Mouse (Mus musculus): Measurements from ENCODE around the gene Lrp10.
A peak's percentile ranks its signal among the peaks of the same experiment; 100 is the strongest.

Lrp10 gene

GRCm38 (mm10) chr14:54433941-54434531, 29.9 kb upstream of the Lrp10 start:
- DNase-seq, result no peak

DNA sequence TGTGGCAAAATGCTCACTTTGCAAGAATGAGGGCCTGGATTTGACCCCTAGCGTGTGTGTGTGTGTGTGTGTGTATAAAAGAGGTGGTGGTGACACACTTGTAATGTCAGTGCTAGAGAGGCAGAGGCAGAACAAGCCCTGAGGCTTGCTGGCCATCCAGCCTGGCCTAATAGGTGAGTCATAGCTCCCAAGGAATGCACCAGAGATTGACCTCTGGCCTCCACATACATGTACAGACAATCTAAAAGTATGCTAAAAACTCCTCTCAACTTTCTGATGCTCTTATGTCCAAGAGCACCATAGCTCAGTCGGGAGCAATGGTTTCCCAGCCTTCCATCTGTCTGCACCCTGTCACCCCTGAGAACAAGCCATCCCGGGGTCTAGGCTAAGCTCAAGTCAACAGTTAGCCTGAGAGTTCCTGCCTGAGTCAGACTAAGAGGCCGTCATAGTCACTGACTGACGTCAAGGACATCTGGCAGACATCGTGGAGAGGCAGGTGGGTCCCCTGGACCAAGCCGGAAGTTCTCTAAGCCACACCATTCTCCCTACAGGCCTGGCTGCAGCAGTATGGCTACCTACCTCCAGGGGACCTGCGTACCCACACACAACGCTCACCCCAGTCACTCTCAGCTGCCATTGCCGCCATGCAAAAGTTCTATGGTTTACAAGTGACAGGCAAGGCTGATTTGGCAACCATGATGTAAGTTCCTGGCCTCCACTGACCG, 28.6 kb upstream of the Lrp10 start:
- no peak for DNase-seq

- DNase-seq, result no peak
These were observed 24.8 kb upstream of the Lrp10 start for GRCm38 (mm10) chr14:54439155-54439554.

DNA sequence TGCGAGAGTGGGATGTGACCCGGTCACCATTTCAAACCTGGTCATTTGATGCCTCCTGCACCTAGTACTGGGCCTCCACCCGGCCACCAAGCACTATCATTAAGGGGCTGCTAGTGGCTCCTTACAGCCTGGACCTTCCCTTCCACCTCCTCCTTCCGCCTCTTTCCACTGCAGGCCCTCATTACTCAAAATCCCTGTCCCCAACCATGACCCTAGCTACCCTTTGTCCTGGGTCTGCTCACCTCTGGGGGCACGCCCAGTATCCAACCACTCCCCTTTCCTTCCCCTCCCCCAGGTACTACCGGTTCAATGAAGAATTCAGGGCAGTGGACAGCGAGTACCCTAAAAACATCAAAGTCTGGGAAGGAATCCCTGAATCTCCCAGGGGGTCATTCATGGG, 24.3 kb upstream of the Lrp10 start:
- no peak for DNase-seq

DNA sequence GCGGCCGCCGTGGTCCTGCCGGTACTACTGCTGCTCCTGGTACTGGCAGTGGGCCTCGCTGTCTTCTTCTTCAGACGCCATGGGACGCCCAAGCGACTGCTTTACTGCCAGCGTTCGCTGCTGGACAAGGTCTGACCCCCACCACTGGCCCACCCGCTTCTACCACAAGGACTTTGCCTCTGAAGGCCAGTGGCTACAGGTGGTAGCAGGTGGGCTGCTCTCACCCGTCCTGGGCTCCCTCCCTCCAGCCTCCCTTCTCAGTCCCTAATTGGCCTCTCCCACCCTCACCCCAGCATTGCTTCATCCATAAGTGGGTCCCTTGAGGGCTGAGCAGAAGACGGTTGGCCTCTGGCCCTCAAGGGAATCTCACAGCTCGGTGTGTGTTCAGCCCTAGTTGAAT, 23.4 kb upstream of the Lrp10 start:
- no peak for DNase-seq

GRCm38 (mm10) chr14:54441365-54441764, 22.6 kb upstream of the Lrp10 start:
- DNase-seq, result no peak

DNA sequence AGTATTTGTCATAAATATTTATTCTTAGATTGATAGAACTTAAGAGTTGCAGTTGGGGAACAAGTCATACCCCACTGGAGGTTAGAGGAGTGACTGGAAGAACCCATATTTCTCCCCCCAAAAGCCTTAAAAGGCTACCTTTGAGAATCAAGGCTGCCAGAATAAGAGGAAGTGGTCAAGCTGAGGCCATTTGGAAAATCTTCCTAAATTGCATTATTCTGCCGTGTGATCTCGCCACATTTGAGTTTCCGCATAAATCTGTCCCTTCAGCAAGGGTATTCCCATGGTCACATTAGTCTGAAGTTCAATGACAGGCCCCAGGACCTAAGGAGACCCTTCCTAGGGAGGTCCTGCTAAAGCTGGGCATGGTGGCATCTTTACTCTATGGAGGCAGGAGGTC, 21.4 kb upstream of the Lrp10 start:
- DNase-seq, result no peak

DNA sequence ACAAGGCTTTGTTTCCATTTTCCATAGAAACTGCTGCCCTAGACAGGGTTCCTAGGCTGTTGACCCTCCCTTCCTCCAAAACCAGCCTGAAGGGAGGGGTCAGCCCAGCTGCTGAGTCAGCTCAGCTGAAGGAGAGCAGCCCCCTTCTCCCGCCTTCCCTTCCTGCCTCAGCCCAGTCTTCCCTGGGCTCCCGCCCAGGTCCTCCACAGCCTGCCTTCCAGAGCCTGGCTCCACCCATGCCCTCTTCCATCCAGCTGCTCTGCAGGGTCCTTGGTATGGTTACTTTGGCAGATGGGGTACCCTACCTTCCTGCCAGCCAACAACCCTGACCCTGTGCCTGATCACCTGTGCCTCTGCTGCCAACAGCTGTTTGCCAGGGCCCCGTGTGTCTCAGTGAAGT, 20.7 kb upstream of the Lrp10 start:
- DNase-seq, result peak; percentile 37 to 54

DNA sequence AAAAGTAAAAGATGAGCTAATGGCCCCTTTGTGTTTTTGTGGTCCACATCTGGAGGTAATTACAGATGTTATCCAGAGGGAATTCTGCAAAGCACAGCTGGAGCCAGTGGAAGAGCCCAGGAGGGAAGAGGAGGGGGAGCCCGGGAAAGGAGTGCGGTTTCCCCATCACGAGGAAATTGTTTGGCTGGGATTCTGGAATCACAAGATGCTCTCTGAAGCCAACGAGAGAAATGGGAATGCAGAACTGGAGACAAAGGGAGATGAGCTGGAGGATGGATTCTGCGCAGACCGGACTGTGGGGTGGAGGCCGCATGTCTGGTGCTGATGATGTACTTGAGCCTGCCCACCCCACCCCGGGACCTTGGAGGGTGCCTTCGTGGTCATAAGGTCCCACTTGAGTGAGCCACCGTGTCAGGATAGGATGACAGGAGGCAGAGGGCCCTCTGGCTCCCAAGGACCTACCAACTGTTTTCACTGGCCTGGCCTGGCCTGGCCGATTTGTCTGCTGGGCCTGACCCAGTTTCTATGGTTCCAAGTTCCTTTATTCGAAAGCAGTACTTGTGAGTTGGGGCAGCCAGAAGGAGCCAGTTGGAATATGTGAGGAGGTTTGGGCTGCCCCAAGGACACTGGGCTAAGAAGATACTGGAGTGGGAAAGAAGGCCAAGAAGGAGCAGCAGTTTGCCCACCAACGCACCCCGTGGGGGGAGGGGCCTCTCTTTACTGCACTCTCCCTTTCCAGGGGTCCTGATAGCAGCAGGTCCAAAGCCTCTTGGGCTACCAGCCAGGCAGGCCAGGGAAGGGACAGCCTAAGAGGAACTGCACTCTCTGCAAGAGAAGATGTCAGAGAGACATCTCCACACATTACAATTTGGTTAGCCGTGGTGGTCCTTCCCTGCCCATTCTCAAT, 20.0 kb upstream of the Lrp10 start:
- peak; percentile 47 to 49 for DNase-seq

DNA sequence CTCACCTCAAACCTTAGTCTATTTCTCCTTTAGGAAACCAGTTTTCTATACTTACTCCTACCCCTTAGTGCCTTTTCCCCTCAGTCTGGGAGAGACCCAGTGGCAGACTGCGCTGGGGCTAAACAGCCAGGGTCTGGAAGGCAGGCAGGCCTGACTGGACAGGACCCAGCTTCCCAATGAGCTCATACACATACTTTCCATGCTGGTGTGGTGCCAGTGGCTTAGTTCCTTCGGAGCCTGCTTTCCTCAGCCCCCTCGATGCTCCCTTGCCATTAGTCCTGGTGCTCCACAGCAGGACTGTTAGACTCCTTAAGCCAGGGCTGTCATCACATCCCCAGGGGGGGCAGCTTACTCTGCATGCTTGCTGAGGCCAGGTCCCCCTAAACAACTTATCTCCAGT, 18.5 kb upstream of the Lrp10 start:
- DNase-seq, result peak; percentile 41 to 48

- no peak for DNase-seq
These were observed 10.4 kb upstream of the Lrp10 start for GRCm38 (mm10) chr14:54453566-54453965.

- no peak for DNase-seq
These were observed 9.0 kb upstream of the Lrp10 start for GRCm38 (mm10) chr14:54454669-54455528.

GRCm38 (mm10) chr14:54457907-54458569, 5.9 kb upstream of the Lrp10 start:
- DNase-seq, result no peak

GRCm38 (mm10) chr14:54462146-54462545, 1.8 kb upstream of the Lrp10 start:
- no peak for DNase-seq

DNA sequence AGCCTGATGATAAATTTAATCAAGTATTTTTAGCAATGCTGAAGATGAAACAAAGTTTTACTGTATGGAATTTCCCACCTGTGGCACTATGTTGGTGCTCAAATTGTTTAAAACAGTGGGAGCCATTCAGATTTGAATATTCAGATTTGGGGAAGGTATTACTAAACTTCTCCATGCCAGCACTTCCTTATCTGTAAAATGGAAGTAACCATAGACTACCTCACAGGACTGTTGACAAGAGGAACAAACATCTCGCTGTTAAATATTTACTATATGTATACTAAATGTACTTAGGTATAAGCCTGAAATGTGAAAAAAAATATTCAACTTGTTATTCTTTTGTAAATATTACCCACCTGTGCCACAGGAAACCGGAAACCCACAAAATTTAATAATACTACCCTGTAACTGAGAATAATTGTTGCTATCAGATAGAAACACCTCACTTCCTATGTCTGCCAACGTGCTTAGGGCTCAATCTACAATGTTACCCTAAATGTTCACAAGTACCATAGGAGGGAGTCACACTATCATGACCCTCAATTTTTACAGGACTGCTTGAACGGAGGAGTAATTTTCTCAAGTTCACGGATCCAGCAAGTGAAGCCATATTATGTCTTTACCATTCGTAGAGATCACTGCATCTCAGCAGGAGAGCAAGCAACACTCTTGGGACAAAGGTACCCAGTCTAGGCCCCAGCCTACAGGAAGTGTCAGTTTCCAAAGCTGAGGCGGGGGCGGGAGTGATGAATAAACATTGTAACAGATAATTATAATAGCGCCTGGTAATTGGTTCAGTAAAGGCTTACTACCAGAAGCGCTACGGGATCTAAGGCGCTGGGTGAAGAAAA, 604 bp upstream of the Lrp10 start:
- no peak for DNase-seq

DNA sequence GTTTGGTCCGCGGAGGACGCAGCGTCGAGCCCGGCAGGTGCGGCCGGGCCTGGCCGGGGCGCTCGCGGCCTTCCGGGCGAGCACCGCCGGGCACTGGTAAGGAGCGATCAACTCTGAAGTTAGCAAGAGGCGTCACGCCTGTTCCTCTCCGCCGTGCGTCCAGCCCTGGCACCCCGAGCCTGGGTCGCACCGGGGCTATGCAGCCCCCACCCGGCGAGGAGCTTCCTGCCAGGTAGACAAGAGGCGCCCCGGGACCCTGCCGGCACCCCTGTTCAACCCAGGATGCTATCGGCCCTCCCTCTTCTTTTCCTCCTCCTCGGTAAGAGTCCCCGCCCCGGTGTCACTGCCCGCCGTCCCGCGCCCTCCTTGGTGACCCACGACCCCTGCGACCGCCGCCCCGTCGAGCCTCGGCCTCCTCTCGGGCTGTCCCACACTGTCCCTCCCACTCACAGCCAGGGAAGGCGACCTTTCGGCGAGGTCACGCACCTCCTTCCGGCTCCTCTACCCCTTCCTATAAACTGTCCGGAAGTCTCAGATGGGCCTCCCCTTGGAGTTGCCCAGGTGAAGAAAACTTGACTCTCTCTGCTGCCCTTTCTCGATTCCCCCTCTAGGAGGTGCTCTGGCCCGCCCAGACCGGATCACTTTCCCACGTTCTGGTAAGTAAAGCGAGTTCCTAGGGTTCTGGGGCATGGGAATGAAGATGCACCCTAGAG, 512 bp downstream of the Lrp10 start:
- DNase-seq, result peak; percentile 77 to 81

DNA sequence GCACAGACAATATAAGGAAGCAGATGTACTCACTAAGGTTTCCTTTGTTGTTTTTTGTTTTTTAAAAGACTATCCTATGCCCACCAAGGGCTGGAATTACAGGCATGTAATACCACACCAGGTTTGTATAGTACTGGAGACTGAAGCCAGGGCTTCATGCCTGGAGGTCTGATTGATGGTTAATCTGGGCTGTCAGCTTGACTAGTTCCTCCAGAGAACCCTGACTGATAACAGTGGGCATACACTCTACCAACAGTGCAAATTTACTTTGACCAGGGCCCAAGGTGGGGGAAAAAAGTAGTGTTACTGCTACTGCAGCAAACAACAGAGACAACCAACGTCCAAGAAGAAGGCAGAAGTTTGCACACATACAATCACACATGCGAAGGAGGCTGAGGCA, 7.5 kb downstream of the Lrp10 start:
- DNase-seq, result no peak

DNA sequence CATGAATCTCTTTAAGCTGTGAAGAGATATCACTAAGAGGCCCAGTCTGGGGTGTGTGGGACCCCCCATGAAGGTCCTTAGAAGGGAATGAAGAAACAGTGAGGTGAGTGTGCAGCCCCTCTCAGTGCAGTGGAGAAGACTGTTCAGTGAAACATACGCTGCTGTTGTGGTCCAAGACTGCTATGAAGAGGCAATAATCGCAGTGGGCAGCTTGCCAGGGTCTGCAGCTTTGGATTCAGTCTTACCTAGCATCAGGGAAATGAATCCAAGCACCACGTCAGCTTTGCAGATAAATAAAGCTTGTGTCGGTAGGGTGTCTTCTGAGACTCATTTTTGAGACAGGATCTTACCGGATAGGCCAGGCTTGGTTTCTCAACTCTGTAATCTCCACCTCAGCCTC, 8.7 kb downstream of the Lrp10 start:
- peak; percentile 92 to 93 for DNase-seq

- DNase-seq, result peak; percentile 37 to 57
These were observed 10.8 kb downstream of the Lrp10 start for GRCm38 (mm10) chr14:54474744-54475143.
